Mouse (Mus musculus) cortical plate, adult 2 months (tissue): ENCODE results near the gene Tnfrsf1b. TPM values are rescaled to one million over a fixed set of nuclear protein-coding genes. Genes with fewer than 3 reads are reported as not detected.

ENCODE experiments used
- H3K27ac ChIP-seq: fragments of 200-500 bp; 2 replicates; pipeline ENCODE4 v1.5.1; 2012; ENCODE audit warnings: low read length, control low read depth, inconsistent platforms; ENCODE audit not compliant: insufficient read depth
- H3K4me1 ChIP-seq: fragments of 200-500 bp; 2 replicates; pipeline ENCODE4 v1.6.1; 2011; ENCODE audit warnings: low read length; ENCODE audit not compliant: control insufficient read depth, insufficient read depth
- H3K4me3 ChIP-seq: fragments of 200-500 bp; 2 replicates; pipeline ENCODE4 v1.5.1; 2011; ENCODE audit warnings: mild to moderate bottlenecking, low read length, control low read depth; ENCODE audit not compliant: insufficient read depth
- CTCF ChIP-seq: fragments of 200-500 bp; IDR thresholded peaks from 2 replicates; pipeline ENCODE4 v1.5.1; 2011; ENCODE audit warnings: mild to moderate bottlenecking, control low read depth, low read length; ENCODE audit not compliant: insufficient read depth; ENCODE audit errors: extremely low read depth
- POLR2A ChIP-seq: fragments of 200-500 bp; IDR thresholded peaks from 2 replicates; pipeline ENCODE4 v1.6.1; 2011; ENCODE audit warnings: mild to moderate bottlenecking, low read length, control low read depth; ENCODE audit not compliant: insufficient read depth; ENCODE audit errors: extremely low read depth
- polyA plus RNA-seq: library from polyadenylated mRNA; depleted of rRNA; stranded (reverse); fragments of >200 nt; gene quantifications from 2 replicates; pipeline ENCODE4 v1.2.3, GENCODE M21; 2012; rRNA removed

The Tnfrsf1b gene
- polyA plus RNA-seq = 3.1 and 3.6 TPM in 2 replicates

DNA sequence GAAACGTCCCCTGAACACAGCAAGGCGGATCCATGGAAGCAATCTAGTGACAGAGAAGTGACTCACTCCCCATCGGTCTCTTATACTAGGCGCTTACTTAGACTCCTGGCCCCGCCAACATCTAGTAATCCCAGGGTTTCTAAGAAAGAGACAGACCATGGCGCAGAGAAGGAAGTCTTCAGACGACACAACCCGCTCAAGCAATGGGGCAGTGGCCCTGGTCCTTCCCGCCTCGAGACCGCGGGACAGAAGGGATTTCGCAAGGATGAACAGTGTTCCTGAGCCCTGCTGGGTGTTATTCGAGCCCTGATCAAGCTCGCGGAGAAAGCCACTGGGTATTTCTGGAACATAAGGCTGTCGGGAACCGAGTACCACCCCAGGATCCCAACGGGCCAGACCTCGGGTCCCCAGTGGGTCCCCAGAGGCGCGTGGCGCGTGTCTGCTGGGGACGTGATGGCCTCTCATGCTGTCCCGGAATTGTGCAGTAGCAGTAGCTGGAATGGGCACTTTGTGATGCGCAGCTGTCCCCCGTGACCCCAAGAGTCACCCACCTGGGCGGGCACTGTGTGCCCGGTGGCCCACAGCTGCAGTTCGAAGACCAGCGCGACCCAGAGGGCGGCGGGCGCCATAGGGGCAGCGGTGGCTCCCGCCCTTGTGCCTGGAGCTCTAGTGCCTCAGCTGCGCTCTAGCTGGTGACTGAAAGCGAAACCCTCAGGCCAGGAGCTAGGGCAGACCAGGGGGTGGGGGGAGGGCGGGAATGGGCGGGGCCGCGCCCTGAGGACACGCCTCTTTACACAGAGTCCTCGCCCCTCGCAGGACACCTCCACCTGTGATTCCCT, at the start of gene Tnfrsf1b:
Gene Tnfrsf1b (minus strand): TSS at position 698 of the 839 bp plus-strand sequence.
- 0 out of 2 replicates have a peak within 1 kb of the TSS, but pooled peaks have one; percentile 29 for H3K27ac ChIP-seq
- peak within 1 kb of the TSS; percentile 48 for H3K4me3 ChIP-seq
- TF ChIP-seq CTCF = no peak
- peak; percentile 35; the same call in 1 of the 2 replicates for TF ChIP-seq POLR2A
- H3K4me1 ChIP-seq = no peaks in the 10 kb centered on the region

DNA sequence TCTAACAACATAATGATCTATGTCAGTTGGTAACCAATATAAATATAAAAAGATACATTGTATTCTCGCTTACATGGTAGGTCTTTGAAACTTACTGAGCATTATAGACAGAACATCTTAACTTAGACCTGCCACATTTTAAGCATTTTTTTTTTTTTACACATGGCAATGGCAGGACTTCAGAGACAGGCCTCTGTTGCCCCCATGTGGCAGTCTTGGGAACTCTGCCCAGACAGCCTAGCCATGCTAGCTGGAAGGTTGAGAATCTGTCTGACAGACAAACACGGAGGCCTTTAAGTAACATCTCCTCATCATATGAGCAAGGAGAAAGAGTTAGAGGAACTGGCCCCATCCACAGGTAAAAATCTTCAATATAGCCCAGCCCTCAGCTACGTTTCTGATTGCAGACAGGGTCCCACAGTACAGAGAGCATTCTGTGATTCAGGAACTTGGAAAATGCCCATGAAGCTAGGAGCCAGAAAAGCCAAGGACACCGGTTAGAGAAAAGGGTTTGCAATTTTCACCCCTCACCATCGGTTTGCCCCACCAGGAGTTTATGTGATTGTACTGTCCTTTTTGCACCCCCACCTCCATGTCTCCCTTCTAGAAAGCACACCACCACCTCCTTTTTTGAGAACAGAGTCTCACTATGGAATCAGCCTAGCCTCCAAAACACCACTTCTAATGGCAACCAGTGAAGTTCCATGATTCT, 49.1 kb upstream of the Tnfrsf1b start:
- peak; percentile 61 for TF ChIP-seq CTCF
- TF ChIP-seq POLR2A = no peak
- no peak overlapping the region for H3K4me3 ChIP-seq
- no peaks in the 10 kb centered on the region for H3K4me1 ChIP-seq
- H3K27ac ChIP-seq = no peak overlapping the region

DNA sequence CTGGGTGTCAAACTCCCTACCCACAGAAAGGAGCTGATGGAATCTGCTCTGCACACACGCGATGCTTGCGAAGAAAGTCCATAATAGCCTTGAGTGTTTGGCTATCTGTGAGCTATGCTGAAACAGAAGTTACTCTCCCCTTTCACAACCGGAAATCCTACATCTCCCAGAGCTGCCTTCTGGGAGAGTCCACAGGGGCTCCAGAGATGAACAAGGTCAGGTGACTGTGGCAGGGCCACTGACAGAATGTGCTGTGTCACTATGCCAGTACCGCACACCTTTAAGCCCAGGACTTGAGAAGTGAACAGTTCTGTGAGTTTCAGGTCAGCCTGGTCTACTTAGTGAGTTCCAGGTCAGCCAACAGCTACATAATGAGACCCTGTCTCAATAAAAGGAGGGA, 47.9 kb upstream of the Tnfrsf1b start:
- Histone ChIP-seq H3K27ac (no peak overlapping the region), H3K4me3 (no peak overlapping the region), H3K4me1 (no peaks in the 10 kb centered on the region)
- TF ChIP-seq CTCF = no peak
- TF ChIP-seq POLR2A = no peak

DNA sequence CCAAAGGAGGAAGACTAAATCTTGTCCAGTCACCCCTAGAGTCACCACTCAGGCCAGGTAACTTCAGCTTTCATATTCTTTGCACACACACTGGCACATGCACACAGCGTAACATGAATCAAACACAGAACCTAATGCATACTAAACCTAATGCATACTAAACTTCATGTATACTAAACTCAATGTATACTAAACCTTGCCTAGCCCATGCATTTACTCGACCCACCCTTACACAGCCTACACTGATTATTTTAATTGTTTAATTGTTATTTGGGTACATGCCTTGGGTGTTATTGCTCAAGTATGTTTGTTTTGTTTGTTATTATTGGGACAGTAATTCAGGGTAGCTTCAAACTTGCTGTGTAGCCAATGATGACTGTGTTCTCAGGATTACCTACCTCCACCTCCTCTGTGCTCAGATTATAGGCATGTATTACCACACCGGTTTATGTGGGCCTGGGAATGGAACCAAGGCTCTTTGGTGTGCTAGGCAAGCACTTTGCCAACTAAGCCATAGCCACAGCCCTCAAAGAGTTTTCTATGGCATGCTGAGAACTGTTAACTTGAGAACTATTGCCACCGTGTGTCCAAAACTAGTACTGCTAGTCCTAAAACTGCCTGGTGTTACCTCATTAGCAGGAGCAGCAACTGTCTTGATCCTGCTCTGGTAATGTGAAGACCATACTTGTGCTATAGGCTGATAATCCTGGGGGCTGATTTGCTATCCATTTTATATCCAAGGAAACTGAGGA, 39.9 kb upstream of the Tnfrsf1b start:
- TF ChIP-seq CTCF (peak; percentile 77; the same call in 1 of the 2 replicates), POLR2A (no peak)
- Histone ChIP-seq H3K27ac (no peak overlapping the region), H3K4me3 (no peak overlapping the region), H3K4me1 (no peaks in the 10 kb centered on the region)

DNA sequence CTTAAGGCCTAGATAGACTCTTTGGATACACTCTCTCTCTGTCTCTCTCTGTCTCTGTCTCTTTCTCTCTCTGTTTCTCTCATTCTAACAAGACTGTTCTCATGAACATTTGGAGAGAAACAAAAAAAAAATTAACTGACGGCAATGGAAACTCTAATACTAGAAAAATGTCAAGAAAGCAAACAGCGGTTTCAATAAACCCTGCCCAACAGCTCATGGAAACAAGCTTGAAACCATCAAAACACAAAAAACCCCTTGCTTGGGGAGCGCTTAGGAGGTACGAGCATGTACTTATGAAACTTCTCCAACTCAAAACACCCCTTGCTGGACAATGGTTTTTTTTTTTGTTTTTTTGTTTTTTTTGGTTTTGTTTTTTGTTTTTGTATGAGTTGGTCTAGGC, 38.0 kb upstream of the Tnfrsf1b start:
- Histone ChIP-seq H3K4me3 (no peak overlapping the region), H3K27ac (no peak overlapping the region), H3K4me1 (no peaks in the 10 kb centered on the region)
- TF ChIP-seq CTCF = no peak
- no peak for TF ChIP-seq POLR2A

DNA sequence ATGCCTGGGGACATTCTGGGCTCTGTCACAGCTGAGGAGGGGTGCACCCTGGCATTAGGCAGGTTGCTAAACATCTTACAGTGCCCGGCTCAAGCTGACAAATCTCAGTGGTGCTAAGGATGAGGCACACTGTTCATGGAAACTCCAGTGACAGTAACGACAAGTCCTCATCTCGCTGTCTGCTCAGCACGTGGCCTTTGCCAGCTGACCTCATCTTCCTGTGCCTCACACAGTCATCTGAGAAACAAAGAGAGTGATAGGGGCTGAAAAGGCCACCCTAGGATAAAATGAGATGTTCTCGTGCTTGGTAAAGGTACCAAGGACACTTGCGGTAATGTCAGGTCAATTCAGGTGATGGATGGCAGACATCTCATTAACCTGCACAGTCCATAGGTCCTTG, 36.8 kb upstream of the Tnfrsf1b start:
- Histone ChIP-seq H3K4me3 (no peak overlapping the region), H3K4me1 (no peaks in the 10 kb centered on the region), H3K27ac (no peak overlapping the region)
- no peak for TF ChIP-seq POLR2A
- no peak for TF ChIP-seq CTCF

DNA sequence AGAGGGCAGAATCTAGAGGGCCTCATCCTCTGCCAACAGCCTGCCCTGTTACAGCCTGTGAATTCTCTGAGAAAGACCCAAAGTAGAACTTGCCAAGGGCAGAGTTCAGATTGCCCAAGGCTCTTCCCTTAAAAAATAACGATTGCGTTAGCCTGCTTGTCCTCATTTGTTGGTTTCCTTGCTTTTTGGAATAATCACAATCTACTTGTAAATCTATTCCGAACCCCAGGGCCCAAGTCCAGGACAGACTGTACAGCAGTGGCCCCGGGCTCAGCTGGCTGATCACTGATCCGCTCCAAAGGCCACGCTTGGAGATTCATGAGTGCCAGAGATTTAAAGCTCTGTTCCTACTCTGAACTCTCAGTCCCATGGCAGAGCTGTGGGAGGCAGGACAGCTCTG, 34.3 kb upstream of the Tnfrsf1b start:
- no peak for TF ChIP-seq CTCF
- no peak for TF ChIP-seq POLR2A
- H3K27ac ChIP-seq = no peak overlapping the region
- no peak overlapping the region for H3K4me3 ChIP-seq
- H3K4me1 ChIP-seq = no peaks in the 10 kb centered on the region

DNA sequence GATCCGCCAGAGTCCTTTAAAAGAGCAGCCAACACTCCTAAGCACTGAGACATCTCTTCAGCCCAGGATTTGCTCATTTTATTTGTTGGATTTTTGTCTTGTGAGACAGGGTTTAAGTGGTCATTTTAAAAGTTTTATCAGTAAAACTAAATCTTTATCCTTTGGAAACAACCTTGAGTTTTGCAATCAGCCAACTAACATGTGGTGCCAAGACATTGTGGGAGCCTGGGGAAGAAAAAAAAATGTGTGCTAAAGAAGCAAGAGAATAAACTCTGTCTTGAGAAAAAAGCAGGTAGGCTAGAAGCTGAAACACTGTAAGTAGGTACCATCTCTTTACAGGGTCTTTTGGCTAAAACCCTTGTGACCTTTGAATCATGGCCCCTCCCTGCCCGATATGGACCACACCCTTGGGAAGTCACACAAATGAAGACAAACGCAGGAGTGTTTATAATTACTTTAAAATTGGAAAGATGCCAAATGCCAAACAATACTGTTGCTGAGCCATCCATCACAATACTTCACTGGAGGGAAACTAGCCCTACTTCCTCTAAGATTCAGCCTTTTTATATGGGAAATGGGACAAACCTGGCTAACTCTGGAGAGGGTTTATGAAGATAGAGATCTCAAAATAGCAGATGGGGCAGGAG, 32.2 kb upstream of the Tnfrsf1b start:
- TF ChIP-seq POLR2A = no peak
- no peak for TF ChIP-seq CTCF
- Histone ChIP-seq H3K27ac (no peak overlapping the region), H3K4me3 (no peak overlapping the region), H3K4me1 (no peaks in the 10 kb centered on the region)

DNA sequence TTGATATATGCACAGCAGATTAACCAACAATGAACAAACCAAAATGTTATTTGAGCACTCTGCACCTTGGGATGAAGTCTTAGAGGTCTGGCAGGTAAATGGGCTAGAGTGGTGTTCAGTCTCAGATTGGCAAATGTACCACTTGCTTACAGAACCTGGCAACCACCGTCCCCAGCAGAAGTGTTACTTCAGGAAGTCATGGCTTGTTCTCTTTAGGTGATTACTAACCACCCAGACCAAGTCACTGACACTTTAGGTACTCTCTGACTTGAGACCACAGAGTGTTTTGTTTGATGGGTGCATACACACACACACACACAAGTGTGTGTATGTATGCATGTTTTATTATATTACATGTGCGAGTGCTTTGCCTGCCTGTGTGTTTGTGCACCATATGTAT, 31.6 kb upstream of the Tnfrsf1b start:
- Histone ChIP-seq H3K4me3 (no peak overlapping the region), H3K27ac (no peak overlapping the region), H3K4me1 (no peaks in the 10 kb centered on the region)
- TF ChIP-seq CTCF (no peak), POLR2A (no peak)
